Mouse (Mus musculus) erythroblast, adult 5-6 weeks (primary cell): ENCODE measurements around the gene Defb47. TPM values are rescaled to one million over a fixed set of nuclear protein-coding genes. Genes with fewer than 3 reads are reported as not detected.

Source experiments
- ATAC-seq: replicated peaks from 2 replicates; pipeline ENCODE4 v1.8.0; 2016; ENCODE audit warnings: moderate number of reproducible peaks, mild to moderate bottlenecking, moderate TSS enrichment, inconsistent platforms; ENCODE audit not compliant: poor library complexity, low FRiP score, severe bottlenecking
- total RNA-seq, 2 experiments: library from RNA; stranded (forward) in 1 of 2; stranded (reverse) in 1 of 2; fragments of 150-400 nt in 1 of 2; fragments of 200-764, 138-1000 nt in 1 of 2; gene quantifications; 2 replicates each; pipeline versions ENCODE4 v1.2.3 to v1.2.4; 2015 to 2017; ENCODE audit warnings: low replicate concordance in 2 of 2

The Defb47 gene
- total RNA-seq (2015; ENCODE audit: low replicate concordance) (not detected in 2 replicates), total RNA-seq (2017; ENCODE audit: low replicate concordance) (not detected in 2 replicates)

GRCm38 (mm10) chr14:62997777-62998176 is at the start of gene Defb47:
Defb47 (plus strand) TSS chr14:62998077.
- no peak for ATAC-seq

GRCm38 (mm10) chr14:62956091-62956490 is 41.8 kb upstream of the Defb47 start:
- ATAC-seq = no peak

- ATAC-seq = no peak
These were observed 34.2 kb upstream of the Defb47 start for GRCm38 (mm10) chr14:62963632-62964031.

- no peak for ATAC-seq
These were observed 32.5 kb upstream of the Defb47 start for GRCm38 (mm10) chr14:62965342-62965741.

GRCm38 (mm10) chr14:62965811-62966520 is 31.9 kb upstream of the Defb47 start:
- ATAC-seq = no peak

GRCm38 (mm10) chr14:62975046-62975445 is 22.8 kb upstream of the Defb47 start:
- no peak for ATAC-seq

GRCm38 (mm10) chr14:62979815-62980214 is 18.1 kb upstream of the Defb47 start:
- no peak for ATAC-seq

- no peak for ATAC-seq
These were observed 13.5 kb upstream of the Defb47 start, which contains the start of gene Defb48 for GRCm38 (mm10) chr14:62984410-62984809. Defb48 (minus strand) TSS chr14:62984510.

- ATAC-seq = no peak
These were observed 6.6 kb upstream of the Defb47 start for GRCm38 (mm10) chr14:62991271-62991670.

GRCm38 (mm10) chr14:62991849-62992510 is 5.9 kb upstream of the Defb47 start:
- ATAC-seq = no peak

- ATAC-seq = no peak
These were observed 1.1 kb downstream of the Defb47 start for GRCm38 (mm10) chr14:62998977-62999376.

GRCm38 (mm10) chr14:63002588-63002987 is 4.7 kb downstream of the Defb47 start:
- ATAC-seq = no peak

GRCm38 (mm10) chr14:63011471-63011870 is 13.6 kb downstream of the Defb47 start, which contains the start of gene Defb43:
Defb43 (plus strand) TSS chr14:63011771.
- ATAC-seq = no peak

GRCm38 (mm10) chr14:63013082-63013481 is 15.2 kb downstream of the Defb47 start:
- no peak for ATAC-seq

GRCm38 (mm10) chr14:63014667-63015066 is 16.8 kb downstream of the Defb47 start:
- ATAC-seq = no peak

GRCm38 (mm10) chr14:63020524-63021156 is 22.8 kb downstream of the Defb47 start:
- ATAC-seq = no peak

- no peak for ATAC-seq
These were observed 48.8 kb downstream of the Defb47 start, which contains the start of gene Defb42 for GRCm38 (mm10) chr14:63046691-63047090. Defb42 (plus strand) TSS chr14:63046991.

- ATAC-seq = no peak
These were observed 52.1 kb downstream of the Defb47 start, which contains the start of gene Defb30 for GRCm38 (mm10) chr14:63049910-63050370. Defb30 (minus strand) TSS chr14:63049960.
